Mouse (Mus musculus) gonadal fat pad, adult 2 months (tissue): ENCODE data around the gene Ctsm. TPM values are rescaled to one million over a fixed set of nuclear protein-coding genes. Genes with fewer than 3 reads are reported as not detected.
"Not testable (repeated sequence)": the region's sequence is repeated elsewhere in the genome, so short reads cannot be mapped to it uniquely, and the experiment has no call there.

Source experiments
- DNase-seq: peaks from one replicate; pipeline ENCODE4 v3.0.0-alpha.2; 2012; ENCODE audit warnings: low read depth
- polyA plus RNA-seq: library from polyadenylated mRNA; depleted of rRNA; stranded (reverse); fragments of >200 nt; gene quantifications from 2 replicates; pipeline ENCODE4 v1.2.3, GENCODE M21; 2012; rRNA removed

Ctsm gene
- not detected in 2 replicates for polyA plus RNA-seq

DNA sequence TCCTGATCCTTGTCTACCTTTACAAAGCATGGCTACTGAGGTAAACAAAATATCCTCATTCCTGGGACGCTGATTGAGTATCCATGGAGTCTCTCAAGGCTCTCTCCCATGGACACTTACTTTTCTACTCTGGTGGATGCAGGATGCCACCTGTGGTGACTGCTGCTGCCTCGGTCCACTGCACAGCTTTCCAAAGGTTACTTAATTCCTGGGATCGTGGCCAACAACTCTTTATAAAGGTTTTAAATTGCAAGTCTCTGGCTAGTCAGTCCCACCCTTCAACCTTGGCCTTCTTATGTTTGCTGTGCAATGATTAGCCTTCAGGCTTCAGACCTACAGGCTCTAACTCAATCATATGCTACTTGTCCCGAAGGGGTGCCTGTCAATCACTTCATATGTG lies at the start of gene Ctsm:
Gene Ctsm (minus strand): TSS at position 209 of the 400 bp plus-strand sequence.
- no peak for DNase-seq

DNA sequence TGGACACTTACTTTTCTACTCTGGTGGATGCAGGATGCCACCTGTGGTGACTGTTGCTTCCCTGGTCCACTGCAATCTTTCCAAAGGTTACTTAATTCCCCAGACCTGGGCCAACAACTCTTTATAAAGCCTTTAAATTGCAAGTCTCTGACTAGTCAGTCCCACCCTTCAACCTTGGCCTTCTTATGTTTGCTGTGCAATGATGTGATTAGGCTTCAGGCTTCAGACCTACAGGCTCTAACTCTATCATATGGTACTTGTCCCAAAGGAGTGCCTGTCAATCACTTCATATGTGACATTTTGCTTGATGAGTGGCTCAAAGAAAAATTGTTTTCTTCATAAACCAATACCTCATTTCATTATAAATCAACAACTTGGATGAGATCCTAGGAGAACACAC lies 28.4 kb upstream of the Ctsm start, which contains the start of gene Cts3:
Gene Cts3 (minus strand): TSS at position 101 of the 400 bp plus-strand sequence.
- no peak for DNase-seq

DNA sequence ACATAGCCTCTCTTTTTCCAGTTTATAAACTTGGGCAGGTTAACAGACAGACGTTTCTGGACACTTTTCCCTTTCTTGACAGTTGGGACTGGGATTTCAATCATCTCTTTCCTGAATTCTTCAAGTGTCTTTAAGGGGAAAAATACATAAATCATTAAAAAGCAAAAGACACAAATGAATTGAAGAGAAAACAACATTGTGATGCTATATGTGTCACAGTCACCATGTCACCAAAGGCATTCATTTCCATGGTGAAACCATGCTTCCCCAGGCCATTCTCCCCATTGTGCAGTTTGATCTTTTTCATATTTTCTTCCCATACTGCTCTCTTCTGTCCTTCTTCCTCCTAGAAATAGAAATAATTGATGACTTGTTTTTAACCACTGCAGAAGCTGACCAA lies 26.4 kb upstream of the Ctsm start, which contains the start of gene Gm49352:
Gene Gm49352 (minus strand): TSS at position 101 of the 400 bp plus-strand sequence.
- DNase-seq = not testable (repeated sequence)

Other genes with a start within 250 kb of the Ctsm start
- gene Cts7, start 183.6 kb downstream of the Ctsm start, polyA plus RNA-seq = not detected in 2 replicates
- gene Gm49352, start 26.3 kb upstream of the Ctsm start, polyA plus RNA-seq = not detected in 2 replicates
- not detected in 2 replicates for gene Cts3, start 28.3 kb upstream of the Ctsm start, polyA plus RNA-seq